Mouse (Mus musculus): ENCODE data around the gene Ap1g2.
A peak's percentile ranks its signal among the peaks of the same experiment; 100 is the strongest.

- TF ChIP-seq POLR2A (IDR thresholded peaks at IDR 0.05; ENCODE audit: extremely low read depth, insufficient read depth, low read length): no peak
- TF ChIP-seq CTCF (IDR thresholded peaks at IDR 0.05; ENCODE audit: extremely low read depth, insufficient read depth, low read length): peak; percentile 89
Measured at GRCm38 (mm10) chr14:55148363-55148915, 42.0 kb upstream of the Ap1g2 start.
